Mouse (Mus musculus) T-helper 2 cell (primary cell): ENCODE results near the gene Gmppa.

ENCODE experiments used
- in situ Hi-C: fragments of 300-600 bp; cut with MboI, MseI; formaldehyde crosslinking; loops from one replicate; pipeline ENCODE4 v1.15.1; 2025; ENCODE audit warnings: high pct_unique_total_duplicates

Gene Gmppa

DNA sequence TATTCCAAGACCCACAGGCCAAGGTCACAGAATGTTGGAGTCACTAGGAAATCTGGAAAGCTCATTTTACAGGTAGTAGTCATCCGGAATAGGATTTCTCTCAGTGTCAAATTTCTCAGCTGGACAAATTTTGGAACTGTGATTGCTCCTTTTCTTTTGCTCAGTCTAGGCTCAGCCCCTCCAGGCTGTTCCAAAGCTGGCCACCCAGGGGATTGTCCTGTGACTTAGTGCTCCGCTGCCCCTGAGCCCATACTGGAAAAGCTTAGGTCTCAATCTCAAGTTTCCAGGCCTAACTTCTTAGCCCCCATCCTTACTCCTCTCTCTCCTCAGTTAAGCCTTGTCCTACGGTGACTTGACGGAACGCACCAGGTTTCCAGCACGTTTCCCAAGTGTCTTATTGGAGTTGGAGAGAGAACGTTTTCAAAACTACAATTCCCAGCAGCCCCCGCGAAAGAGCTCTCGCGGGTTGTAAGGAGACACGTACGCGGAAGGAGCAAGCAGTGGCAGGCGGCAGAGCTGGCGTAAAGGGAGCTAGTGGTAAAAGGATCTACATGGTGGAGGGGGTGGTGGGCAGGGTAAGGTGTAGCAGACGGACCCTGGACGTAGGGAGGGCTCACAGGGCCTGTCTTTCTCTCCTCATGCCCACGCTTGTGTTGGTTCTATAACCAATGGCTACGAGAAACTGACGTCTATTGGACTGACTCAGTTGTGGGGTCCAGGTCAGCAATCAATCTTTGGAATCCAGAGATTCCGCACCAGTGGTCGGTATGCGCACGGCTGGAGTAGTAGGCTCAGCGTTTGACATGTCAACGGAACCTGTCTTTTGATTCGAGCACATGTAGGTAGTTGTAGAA is at the start of gene Gmppa:
Gmppa (plus strand) TSS at position 456 of the 854 bp plus-strand sequence.
- in situ Hi-C loops = loop anchor here (5.0 kb wide), 2 partner anchors 42 to 308 kb away; partner anchors contain the start of genes Chpf, Nhej1 and Tmem198

DNA sequence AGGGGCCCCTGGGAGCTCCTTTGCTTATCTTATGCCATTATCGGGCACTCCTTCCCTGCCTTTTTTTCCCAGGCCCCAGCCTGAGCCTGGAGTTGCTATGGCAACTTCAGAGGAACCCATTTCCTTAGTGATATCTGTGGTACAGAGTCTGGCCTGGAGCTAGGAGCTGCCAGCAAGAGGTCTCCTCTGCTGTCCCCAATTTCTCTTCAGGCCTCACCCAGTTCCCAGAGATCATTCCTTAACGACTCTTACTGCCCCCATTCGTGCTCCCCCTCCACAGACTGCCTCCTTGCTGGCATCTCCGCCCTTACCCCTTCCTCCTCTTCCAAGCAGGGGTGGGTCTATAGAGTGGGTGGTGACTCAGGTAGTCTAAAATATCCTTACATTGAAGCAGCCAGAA is 49.6 kb upstream of the Gmppa start:
- in situ Hi-C loops = no loop called here

DNA sequence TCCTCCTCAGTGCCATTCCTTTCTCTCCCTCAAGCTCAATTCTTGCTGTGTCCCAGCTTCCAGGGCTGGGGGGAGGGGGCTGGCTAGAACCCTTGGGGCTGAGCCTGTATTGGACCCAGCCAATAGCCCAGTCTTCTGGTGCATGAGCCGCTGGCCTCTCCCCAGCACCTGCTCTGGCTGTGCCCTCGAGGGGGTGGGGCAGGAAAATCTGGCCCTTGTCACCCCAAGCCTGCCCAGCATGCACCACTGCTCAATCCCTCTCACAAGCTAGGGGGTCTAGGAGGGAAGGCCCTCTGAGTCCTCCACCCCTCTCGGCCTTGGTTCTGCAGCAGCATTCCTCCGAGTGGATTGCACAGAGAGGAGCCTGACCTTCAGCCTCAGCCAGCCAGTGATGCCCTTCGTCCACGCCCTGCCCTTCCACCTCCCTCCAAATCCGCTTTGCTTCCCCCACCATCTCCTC is 48.2 kb upstream of the Gmppa start:
- in situ Hi-C loops = no loop called here

DNA sequence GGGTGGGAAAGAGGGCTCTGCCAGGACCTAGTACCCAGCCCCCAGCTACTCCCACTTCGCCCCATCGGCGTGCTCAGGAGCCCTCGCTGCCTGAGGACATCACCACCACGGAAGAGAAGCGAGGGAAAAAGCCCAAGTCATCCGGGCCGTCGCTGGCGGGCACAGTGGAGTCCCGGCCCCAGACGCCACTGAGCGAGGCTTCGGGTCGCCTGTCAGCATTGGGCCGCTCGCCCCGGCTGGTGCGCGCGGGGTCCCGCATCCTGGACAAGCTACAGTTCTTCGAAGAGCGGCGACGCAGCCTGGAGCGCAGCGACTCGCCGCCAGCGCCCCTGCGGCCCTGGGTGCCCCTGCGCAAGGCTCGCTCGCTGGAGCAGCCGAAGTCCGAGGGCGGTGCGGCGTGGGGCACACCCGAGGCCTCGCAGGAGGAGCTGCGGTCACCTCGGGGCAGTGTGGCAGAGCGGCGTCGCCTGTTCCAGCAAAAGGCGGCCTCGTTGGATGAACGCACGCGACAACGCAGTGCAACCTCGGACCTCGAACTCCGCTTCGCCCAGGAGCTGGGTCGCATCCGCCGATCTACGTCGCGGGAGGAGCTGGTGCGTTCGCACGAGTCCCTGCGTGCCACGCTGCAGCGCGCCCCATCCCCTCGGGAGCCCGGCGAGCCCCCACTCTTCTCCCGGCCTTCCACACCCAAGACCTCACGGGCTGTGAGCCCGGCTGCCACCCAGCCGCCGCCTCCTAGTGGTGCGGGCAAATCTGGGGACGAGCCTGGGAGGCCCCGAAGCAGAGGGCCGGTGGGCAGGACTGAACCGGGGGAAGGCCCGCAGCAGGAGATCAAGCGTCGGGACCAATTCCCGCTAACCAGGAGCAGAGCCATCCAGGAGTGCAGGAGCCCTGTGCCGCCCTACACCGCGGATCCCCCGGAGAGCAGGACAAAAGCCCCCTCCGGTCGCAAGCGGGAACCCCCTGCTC is 47.5 kb upstream of the Gmppa start:
- in situ Hi-C loops = no loop called here

DNA sequence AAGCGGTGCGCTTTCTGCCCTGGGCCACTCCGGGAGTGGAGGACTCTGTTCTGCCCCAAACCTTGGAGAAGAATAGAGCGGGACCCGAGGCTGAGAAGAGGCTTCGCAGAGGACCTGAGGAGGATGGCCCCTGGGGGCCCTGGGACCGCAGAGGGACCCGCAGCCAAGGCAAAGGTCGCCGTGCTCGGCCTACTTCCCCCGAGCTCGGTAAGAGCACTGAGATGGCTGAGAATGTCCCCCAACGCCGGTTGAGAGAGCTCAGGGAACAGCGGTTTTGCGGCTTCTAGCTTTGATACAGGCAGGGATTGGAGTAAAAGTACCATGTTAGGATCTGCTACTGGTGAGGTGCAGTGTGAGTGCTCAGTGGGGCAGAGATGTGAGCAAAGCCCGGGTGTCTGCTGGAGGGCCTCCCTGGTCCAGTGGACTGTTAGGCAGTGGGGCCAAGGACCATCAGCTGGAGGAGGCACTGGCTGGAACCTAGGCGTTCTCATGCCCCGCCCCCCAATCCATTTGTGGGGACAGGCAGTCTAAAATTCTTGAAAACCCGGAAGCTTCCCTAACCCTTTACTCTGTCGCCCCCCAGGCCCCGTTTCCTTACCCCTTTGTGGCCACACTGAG is 46.7 kb upstream of the Gmppa start:
- in situ Hi-C loops = no loop called here

DNA sequence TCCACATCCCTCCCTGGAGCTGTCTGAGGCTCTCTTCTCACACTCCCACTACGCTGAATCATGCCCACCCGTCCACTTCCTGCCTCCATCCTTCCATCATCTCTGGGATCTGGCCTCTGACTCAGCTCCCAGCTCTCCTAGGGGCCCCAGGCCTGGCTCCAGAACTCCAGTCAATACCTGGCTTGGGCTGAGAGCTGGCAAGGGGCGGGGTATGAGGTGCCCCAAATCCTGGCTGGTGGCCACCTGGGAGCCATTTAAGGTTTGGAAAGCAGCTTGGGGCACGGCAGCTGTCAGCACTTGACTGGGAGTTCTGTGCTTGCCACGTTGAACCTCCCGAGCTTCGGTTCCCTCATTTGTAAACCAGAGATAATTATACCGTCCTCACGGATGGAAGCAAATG is 42.6 kb upstream of the Gmppa start:
- in situ Hi-C loops = no loop called here

DNA sequence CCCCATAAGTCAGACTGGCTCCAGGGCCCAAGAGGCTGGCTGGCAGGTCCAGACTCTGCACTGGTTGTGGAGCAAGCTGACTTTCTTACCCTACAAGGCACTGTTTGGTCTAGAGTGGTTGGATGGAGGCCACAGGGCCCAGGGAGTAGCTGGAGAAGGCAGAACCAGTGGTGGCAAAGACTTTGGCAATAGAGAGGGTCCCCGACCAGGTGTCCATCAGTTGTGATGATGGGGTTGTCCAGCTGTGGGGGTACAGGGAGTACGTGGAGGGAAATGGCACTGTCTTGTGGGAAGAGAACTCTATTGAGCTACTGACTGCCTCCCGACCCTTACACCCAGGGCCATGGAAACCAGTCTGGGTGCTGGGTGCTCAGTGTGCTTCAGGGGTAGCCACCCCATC is 41.9 kb upstream of the Gmppa start:
- in situ Hi-C loops = no loop called here

DNA sequence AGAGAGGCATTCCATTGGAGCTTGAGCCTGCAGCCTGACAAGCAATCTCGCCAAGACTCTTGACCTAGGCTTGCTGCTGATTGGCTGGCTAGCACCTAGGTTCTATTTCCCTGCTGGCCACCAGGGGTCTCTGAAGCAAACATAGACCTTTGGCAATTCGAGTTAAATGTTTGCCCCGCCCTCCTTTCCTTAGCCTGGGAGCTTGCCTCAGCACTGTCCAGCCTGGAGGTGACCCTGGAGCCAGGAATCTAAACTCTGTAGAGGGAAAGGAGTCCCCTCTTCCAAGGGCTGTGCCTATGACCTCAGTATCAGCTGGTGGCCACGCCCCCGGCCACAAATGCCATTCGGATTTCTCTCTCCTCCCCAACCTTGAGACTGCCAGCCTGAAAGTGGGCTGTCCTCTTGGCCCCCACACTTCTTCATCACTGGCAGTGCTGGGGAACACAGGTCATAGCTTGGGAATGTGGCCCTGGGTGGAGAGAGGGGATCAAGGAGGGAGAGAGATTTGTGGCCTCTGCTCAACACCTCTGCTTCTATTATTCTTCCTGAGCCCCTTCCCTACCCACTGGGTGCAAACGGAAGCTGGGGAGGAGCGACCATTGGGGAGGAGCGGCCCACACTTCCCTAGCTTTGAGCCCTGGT is 36.8 kb upstream of the Gmppa start:
- in situ Hi-C loops = no loop called here

DNA sequence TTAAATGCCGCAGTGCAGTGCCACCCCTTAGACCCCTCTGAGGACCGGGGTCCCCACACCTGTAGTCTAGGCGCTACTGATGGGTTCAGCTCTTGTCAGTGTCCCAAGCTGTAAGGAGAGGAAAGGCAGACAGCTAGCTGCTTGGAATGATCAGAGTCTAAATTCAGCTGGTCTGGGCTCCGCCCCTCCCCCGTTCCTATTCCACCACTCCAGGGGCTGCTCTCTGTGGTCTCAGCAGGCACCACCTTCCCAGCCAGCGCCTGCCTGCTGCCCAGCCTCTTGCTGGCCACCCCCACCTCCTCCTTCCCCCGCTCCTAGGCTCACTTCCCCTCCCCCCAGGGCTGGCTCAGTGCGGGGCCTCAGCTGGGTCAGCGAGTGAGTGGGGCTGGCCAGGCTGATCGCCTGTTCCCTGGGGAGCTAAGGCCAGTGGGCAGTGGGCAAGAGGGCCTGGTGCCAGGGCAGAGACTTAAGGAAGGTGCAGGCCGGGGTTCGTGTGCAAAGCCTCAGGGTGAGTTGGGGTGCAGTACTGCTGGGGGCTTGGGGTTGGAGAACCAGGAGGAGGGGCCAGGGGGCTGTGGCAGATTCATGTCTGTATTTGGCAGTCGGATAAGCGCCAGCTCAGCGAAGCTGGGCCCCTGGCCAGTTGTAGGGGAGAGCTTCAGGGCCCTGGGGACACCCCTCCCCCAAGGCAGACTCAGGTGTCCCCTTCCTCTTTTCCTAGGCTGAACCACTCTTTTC is 35.8 kb upstream of the Gmppa start:
- in situ Hi-C loops = no loop called here

DNA sequence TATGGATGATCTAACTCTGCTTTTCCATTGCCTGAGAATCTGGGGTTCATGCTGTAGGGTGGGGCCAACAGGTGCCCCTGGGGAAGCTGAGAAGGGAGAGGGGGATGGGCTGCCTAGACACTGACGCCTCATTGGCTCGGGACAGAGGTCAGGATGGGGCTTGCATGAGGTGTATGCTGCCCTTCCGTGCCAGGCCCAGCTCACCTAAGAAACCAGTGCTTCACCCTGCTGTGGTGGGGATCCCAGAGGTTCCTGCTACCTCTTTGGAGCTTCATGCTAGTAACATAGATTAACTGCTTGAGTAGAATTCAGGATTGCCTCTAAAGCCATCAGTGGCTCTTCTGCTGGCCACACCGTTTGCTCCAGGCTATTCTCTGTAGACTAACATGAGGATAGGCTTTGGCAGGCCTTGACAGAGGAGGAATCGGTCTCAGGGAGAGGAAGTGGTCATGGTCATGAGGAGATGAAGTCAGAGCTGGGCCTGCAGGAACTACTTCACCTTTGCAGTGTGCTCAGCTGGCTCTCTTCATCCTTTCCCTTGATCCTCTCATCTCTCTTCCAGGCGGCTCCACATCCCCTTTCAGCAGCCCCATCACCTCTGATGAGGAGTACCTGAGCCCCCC is 35.1 kb upstream of the Gmppa start:
- in situ Hi-C loops = no loop called here

DNA sequence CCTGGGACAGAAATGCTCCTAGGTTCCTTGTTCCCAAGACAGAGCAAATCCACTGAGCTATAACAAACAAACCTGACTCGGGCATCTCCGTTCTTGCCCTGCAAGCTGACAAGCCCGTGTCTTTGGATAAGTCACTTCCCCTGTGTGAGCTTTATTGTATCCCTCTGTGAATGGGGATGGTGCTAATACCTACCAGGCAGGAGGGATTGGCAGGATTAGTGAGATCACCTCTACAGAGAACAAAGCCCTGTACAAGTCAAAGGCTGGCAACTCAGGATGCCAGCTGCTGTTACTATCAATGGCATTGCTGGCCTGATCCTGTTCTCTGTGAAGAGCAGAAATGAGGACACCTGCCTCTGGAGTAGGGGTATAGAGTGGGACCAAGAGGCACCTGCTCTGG is 30.2 kb upstream of the Gmppa start:
- in situ Hi-C loops = no loop called here

DNA sequence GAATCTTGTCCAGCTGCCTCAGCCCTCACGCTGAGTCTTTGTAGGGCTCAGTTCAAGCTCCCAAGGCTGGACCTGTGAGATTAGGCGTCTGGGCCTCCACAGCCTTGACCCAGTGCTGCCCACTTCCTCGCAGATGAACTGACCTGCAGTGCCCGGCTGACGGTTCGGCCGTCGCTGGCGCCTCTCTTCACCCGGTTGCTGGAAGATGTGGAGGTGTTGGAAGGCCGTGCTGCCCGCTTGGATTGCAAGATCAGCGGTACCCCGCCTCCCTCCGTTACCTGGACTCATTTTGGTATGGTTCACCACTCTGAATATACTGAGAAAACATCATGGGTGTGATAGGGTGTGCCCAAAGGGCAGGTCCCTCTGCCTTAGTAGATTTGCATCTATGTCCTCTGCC is 29.6 kb upstream of the Gmppa start:
- in situ Hi-C loops = no loop called here

DNA sequence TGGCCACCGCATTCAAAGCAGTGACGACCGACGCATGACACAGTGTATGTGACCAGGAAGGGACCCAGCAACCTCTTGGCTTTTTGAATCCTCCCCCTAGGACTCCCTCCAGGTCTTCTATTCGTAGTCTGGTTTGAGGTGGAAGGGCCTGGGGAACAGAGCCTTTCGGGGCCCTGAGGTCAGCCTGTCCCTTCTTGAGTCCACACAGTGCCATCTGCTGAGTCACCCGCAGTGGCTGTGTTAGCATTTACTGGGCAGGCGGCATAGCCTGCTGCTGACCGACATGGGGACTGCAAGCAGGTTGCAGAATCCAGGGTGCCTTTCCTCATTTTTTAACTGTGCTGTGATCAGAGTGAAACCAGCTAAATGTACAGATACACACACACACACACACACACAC is 28.7 kb upstream of the Gmppa start:
- in situ Hi-C loops = no loop called here

DNA sequence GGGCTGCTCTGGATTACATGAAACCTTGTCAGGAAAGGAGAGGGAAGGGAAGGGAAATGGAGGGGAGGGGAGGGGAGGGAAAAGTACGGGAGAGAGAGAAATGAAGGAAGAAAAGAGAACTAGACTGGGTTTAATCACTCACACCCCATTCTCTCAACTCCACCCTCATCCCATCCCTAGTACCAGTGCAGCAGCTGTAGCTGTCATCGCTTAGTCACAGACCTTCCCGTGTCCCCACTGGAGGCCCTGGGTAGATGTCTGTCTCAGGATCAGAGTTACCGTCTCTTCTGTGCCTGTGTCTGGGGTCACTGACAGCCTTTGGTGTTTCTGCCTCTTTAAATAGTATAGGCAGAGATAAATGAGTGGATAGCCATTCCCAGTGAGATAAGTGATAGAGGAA is 27.5 kb upstream of the Gmppa start:
- in situ Hi-C loops = no loop called here

DNA sequence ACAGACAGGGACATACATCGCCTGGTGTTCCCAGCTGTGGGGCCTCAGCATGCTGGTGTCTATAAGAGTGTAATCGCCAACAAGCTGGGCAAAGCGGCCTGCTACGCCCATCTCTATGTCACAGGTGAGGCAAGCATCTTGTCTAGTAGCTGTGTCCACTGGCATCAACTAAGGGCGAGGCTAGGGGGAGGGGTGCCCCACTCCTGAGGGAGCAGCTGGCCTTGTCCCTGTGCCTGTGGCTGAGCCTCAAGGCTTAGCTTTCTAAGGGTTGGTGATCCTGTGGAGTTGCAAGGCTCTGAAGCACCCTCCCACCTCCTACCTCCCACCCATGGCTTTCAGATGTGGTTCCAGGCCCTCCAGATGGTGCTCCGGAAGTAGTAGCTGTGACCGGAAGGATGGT is 25.8 kb upstream of the Gmppa start:
- in situ Hi-C loops = no loop called here

DNA sequence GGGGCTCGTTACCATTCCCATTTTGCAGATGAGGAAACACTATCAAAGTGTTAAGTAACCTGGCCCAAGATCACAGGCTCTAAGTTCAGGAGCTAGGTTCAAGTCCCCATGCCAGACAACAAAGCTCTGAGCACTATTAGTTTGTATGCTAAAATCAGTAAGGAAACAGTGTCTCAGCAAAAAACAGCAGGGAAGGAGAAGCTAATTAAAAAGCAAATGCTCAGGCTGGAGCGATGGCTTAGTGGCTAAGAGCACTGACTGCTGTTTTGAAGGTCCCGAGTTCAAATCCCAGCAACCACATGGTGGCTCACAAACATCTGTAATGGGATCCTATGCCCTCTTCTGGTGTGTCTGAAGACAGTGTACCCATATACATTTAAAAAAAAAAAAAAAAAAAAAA is 23.5 kb upstream of the Gmppa start:
- in situ Hi-C loops = no loop called here

DNA sequence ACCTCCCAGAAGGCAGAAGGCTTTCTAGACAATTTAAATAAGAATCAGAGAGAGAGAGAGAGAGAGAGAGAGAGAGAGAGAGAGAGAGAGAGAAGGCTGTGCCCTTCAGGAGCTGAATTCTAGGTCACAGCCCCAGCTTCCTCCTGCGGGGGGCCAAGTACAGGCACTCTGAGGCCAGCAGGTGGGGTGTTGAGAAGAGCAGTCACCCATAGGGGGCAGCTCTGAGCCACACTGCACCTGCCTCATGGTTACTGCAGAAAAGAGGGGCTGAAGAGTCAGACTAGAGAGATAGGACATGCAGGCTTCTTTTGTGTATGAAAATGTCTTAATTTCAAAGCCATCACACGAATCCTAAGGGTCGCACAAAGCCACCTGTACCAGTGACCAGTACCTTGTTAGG is 22.0 kb upstream of the Gmppa start:
- in situ Hi-C loops = no loop called here

DNA sequence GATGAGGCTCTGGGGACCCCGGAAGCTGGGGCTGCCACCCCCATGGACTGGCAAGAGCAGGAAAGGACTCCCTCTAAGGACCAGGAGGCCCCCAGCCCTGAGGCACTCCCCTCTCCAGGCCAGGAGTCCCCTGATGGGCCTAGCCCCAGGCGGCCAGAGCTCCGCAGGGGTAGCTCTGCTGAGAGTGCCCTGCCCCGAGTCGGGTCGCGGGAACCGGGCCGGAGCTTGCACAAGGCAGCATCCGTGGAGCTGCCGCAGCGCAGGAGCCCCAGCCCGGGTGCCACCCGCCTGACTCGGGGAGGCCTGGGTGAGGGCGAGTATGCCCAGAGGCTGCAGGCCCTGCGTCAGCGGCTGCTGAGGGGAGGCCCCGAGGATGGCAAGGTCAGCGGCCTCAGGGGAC is 13.9 kb upstream of the Gmppa start:
- in situ Hi-C loops = no loop called here

DNA sequence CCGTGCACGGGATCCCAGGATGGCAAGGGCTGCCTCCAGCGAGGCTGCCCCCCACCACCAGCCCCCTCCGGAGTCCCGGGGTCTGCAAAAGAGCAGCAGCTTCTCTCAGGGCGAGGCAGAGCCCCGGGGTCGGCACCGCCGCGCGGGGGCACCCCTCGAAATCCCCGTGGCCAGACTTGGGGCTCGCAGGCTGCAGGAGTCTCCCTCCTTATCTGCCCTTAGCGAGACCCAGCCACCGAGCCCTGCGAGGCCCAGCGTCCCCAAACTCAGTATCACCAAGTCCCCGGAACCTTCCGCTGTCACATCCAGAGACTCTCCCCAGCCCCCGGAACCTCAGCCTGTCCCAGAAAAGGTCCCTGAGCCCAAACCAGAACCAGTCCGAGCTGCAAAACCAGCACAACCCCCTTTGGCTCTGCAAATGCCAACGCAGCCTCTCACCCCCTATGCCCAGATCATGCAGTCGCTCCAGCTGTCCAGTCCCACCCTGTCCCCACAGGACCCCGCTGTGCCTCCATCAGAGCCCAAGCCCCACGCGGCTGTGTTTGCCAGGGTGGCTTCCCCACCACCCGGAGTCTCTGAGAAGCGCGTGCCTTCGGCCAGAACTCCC is 13.4 kb upstream of the Gmppa start:
- in situ Hi-C loops = no loop called here
